Mouse (Mus musculus) liver, adult 2 months (tissue): ENCODE data around the gene Irf3.

Experiments used
- CTCF ChIP-seq: fragments of 200-500 bp; IDR thresholded peaks from 2 replicates; pipeline ENCODE4 v1.5.1; 2011; ENCODE audit warnings: low read depth, low read length, control low read depth
- POLR2A ChIP-seq: fragments of 200-500 bp; IDR thresholded peaks from 2 replicates; pipeline ENCODE4 v1.6.1; 2011; ENCODE audit warnings: low read length, control low read depth; ENCODE audit not compliant: insufficient read depth; ENCODE audit errors: extremely low read depth

GRCm38 (mm10) chr7:44959281-44959680 lies 38.2 kb upstream of the Irf3 start:
- TF ChIP-seq CTCF, result no peak
- no peak for TF ChIP-seq POLR2A
